Mouse (Mus musculus) forebrain, embryonic 11.5 days (tissue): ENCODE data around the gene Ccdc185. TPM values are rescaled to one million over a fixed set of nuclear protein-coding genes. Genes with fewer than 3 reads are reported as not detected.
A peak's percentile ranks its signal among the peaks of the same experiment; 100 is the strongest.

Experiments
- ATAC-seq: fragments of 200-750 bp; cut with Nextera tagmentation; replicated peaks from 2 replicates; pipeline ENCODE4 v1.8.0; 2017; ENCODE audit warnings: moderate TSS enrichment; ENCODE audit not compliant: low FRiP score
- DNase-seq: peaks from one replicate; pipeline ENCODE4 v3.0.0-alpha.2; 2017; ENCODE audit warnings: low spot score
- H3K27ac ChIP-seq: fragments of 300-500 bp; sonication (generic); 2 replicates; pipeline ENCODE4 v1.5.1; 2014; ENCODE audit warnings: low read depth, low read length
- H3K27me3 ChIP-seq: fragments of 300-500 bp; sonication (generic); 2 replicates; pipeline ENCODE4 v1.6.1; 2014; ENCODE audit warnings: mild to moderate bottlenecking, low read length, mixed read lengths; ENCODE audit not compliant: control insufficient read depth, insufficient read depth
- H3K36me3 ChIP-seq: fragments of 300-500 bp; sonication (generic); 2 replicates; pipeline ENCODE4 v1.6.1; 2014; ENCODE audit warnings: mild to moderate bottlenecking, low read length, moderate library complexity, mixed read lengths; ENCODE audit not compliant: control insufficient read depth, insufficient read depth
- H3K4me1 ChIP-seq: fragments of 300-500 bp; sonication (generic); replicated peaks from 2 replicates; pipeline ENCODE4 v1.6.1; 2014; ENCODE audit warnings: low read length, mixed read lengths; ENCODE audit not compliant: control insufficient read depth, insufficient read depth
- H3K4me2 ChIP-seq: fragments of 300-500 bp; sonication (generic); 2 replicates; pipeline ENCODE4 v1.6.1; 2014; ENCODE audit warnings: low read depth, mild to moderate bottlenecking, low read length, moderate library complexity, mixed read lengths; ENCODE audit not compliant: severe bottlenecking
- H3K4me3 ChIP-seq: fragments of 300-500 bp; sonication (generic); 2 replicates; pipeline ENCODE4 v1.5.1; 2014; ENCODE audit warnings: low read depth, low read length
- H3K9ac ChIP-seq: fragments of 300-500 bp; sonication (generic); 2 replicates; pipeline ENCODE4 v1.6.1; 2014; ENCODE audit warnings: low read length
- H3K9me3 ChIP-seq: fragments of 300-500 bp; sonication (generic); 2 replicates; pipeline ENCODE4 v1.6.1; 2016; ENCODE audit warnings: low read length, mixed read lengths; ENCODE audit not compliant: control insufficient read depth
- WGBS: fragments of 180-500 bp; shearing (Covaris S2); extraction: QIAGEN DNeasy Blood & Tissue Kit; methylation state at CpG from one replicate; pipeline ENCODE4 v1.1.7; 2014; 5-methylcytosine and 5-hydroxymethylcytosine counted together
- polyA plus RNA-seq: library from polyadenylated mRNA; unstranded; fragments of >200 nt; fragmentation: Nextera tagmentation; extraction: Ambion mirVana; gene quantifications from 2 replicates; pipeline ENCODE4 v1.2.1, GENCODE M21; 2014

Ccdc185 gene
- polyA plus RNA-seq: not detected in 2 replicates

DNA sequence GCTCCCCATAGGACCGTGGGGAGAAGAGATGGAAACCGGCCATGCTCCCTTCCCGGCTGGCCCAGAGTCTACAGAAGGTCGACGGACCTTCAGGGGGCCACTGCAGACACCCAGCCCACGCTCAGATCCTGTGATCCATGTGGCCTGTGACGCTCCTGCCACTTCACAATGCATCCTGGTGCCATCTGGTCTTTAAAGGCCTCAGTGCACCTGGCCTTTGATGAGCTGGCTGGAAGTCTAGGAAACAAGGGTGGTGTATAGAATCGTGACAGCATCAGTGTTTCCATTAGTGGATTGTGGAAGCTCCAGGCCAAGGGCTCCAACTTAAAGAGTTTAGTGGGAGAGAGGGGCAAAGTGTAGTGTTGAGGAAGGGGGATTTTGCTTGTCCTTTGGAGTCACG, at the start of gene Ccdc185:
TSS of gene Ccdc185 (minus strand) at position 101 of the 400 bp plus-strand sequence.
- H3K27me3 ChIP-seq: no peaks in the 10 kb centered on the region
- H3K4me3 ChIP-seq: no peak within 1 kb of the TSS
- ATAC-seq (no peak), DNase-seq (no peak)
- no peak within 1 kb of the TSS for H3K27ac ChIP-seq
- H3K9me3 ChIP-seq: no peaks in the 10 kb centered on the region
- no peaks in the 10 kb centered on the region for H3K36me3 ChIP-seq
- 87% methylated on average over 9 of the region's 9 CpGs for WGBS
- H3K4me2 ChIP-seq: no peak within 1 kb of the TSS
- no peak within 1 kb of the TSS for H3K9ac ChIP-seq
- no peaks in the 10 kb centered on the region for H3K4me1 ChIP-seq

DNA sequence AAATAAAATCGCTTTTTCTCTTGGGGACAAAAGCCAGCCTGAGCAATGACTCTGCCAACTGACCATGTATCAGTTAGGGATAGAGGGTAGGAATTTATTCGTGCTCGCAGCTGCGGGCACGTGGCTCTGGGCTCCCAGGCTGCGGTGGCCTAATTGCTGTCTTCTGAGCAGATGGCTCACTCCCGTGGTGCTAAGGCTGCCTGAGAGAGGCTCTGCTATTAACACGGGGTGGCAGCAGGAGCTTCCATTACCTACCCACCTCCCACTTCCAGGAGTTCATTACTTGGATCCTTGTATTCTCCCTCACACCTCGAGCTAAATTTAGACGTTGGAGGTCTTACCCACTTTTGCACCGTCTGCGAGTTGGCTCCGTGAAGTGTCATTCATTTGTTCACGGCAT, 48.1 kb upstream of the Ccdc185 start:
- H3K27ac ChIP-seq: no peak overlapping the region
- no peaks in the 10 kb centered on the region for H3K4me1 ChIP-seq
- no peak for ATAC-seq
- H3K36me3 ChIP-seq: no peaks in the 10 kb centered on the region
- H3K9me3 ChIP-seq: no peaks in the 10 kb centered on the region
- WGBS: 83% methylated on average over 14 of the region's 14 CpGs
- no peak overlapping the region for H3K4me2 ChIP-seq
- no peak for DNase-seq
- no peak overlapping the region for H3K9ac ChIP-seq
- no peak overlapping the region for H3K4me3 ChIP-seq
- H3K27me3 ChIP-seq: no peaks in the 10 kb centered on the region

DNA sequence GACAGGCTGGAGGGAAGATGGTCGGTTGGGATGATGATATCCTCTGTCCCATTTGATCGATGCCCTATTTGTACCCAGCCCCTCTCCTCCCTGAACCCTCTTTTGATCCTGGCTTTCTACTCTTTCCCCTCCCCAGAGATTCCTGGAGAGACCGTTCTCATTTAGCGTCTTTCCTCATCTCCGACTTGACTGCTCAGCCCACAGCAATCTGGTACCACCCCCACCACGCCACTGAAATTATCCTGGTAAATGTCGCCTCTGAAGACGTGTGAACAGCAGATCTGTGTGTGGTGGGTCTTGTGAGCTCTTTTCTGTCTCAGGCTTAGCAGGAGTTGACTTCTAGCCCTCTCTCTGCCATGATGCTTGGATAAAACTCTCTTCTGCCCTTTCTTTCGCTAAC, 45.6 kb upstream of the Ccdc185 start:
- Histone ChIP-seq H3K9ac (no peak overlapping the region), H3K36me3 (no peaks in the 10 kb centered on the region), H3K4me2 (no peak overlapping the region), H3K27me3 (no peaks in the 10 kb centered on the region), H3K9me3 (no peaks in the 10 kb centered on the region), H3K4me3 (no peak overlapping the region), H3K27ac (no peak overlapping the region), H3K4me1 (no peaks in the 10 kb centered on the region)
- DNase-seq (no peak), ATAC-seq (no peak)
- WGBS: 96% methylated on average over 9 of the region's 9 CpGs

DNA sequence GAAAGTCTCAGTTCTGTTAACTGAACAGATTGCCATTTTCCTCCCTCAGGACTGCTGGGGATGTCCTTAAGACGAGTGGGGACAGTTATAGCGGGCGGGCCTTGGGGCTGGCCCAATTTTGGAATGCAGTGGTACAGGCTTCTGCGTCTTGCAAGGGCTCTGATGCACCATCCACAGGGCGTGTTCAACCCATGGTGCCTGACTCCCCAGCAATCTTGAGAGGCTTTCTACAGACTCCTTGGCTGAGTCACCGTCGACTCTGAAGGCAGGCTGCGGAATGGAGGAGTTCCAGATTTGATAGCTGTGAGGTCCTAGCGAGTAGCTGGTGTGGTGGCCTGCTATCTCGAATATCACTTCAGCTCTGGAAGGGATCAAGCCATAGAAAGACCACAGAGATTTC, 45.2 kb upstream of the Ccdc185 start:
- Histone ChIP-seq H3K4me3 (no peak overlapping the region), H3K9me3 (no peaks in the 10 kb centered on the region), H3K4me2 (no peak overlapping the region), H3K27me3 (no peaks in the 10 kb centered on the region), H3K9ac (no peak overlapping the region), H3K36me3 (no peaks in the 10 kb centered on the region), H3K4me1 (no peaks in the 10 kb centered on the region), H3K27ac (no peak overlapping the region)
- no peak for DNase-seq
- no peak for ATAC-seq
- WGBS: 93% methylated on average over 10 of the region's 10 CpGs

DNA sequence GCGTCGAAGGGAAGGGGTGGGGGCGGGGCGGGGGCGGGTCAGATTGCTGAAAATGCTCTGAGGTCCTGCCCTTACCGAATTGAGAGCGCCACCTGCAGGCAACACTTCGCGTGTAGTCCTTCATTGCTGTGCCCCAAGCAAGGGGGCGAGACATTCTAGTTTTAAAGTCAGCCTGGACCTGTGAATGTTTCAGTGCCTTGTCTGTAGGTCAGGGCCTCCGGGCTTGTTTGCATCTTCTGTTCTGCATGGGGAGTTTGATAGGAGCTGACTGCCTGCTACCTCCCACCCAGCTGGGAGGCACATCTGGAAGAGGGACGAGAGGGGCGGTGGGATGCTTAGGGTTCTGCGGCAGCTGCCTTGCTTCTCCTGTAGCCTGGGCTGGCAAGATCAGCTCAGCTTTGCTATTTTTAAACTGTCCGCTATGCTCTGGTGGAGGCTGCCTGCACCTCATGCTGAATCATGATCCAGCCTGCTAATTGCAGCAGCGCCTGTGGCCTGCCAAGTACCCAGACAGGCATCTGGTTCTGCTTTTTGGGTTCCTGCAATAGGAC, 43.6 kb upstream of the Ccdc185 start:
- no peaks in the 10 kb centered on the region for H3K4me1 ChIP-seq
- peak; percentile 83 for DNase-seq
- no peak overlapping the region for H3K4me3 ChIP-seq
- no peaks in the 10 kb centered on the region for H3K9me3 ChIP-seq
- WGBS: 24% methylated on average over 16 of the region's 16 CpGs
- H3K9ac ChIP-seq: no peak overlapping the region
- no peaks in the 10 kb centered on the region for H3K36me3 ChIP-seq
- H3K27ac ChIP-seq: no peak overlapping the region
- no peaks in the 10 kb centered on the region for H3K27me3 ChIP-seq
- no peak overlapping the region for H3K4me2 ChIP-seq
- no peak for ATAC-seq

DNA sequence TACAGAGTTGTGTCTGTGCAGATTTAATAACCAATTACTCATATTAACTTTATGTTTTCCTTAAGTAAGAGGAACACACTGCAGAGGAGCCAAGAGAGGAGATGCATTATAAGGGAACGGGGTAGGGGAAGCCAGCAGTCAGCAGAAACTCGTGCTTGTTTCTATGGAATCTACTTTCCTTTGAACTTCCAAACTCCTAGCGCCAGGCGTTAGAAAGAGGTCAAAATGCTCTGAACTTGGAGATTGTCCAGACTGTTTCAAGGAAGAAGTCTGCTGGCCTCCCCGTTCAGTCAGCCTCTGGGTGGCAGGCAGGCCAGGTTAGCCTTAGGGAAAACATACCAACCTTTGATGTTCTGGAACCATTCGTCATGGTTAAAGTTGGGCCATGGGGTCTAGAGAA, 39.9 kb upstream of the Ccdc185 start:
- Histone ChIP-seq H3K4me1 (no peaks in the 10 kb centered on the region), H3K36me3 (no peaks in the 10 kb centered on the region), H3K27me3 (no peaks in the 10 kb centered on the region), H3K4me2 (no peak overlapping the region), H3K9me3 (no peaks in the 10 kb centered on the region), H3K4me3 (no peak overlapping the region), H3K27ac (no peak overlapping the region), H3K9ac (no peak overlapping the region)
- no peak for ATAC-seq
- no peak for DNase-seq
- 72% methylated on average over 6 of the region's 6 CpGs for WGBS

DNA sequence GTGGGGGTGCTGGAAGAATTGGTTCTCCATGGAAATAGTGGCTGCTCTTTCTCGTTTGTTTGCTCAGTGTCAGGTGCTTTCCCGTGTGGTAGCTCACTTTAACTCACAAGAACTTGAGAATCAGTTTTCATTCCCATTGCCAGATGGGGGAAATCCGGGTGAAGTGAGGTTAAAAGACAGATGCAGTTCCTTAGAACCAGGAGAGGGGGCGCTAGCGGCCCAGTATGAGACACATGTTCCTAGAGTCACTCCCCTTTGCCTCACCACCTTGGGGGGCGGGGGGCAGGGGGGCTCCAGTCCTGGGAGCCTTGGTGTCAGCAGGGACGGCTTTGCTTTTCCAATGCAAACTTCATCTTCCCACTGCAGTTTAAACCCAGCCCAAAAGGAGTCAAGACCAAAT, 38.0 kb upstream of the Ccdc185 start:
- ATAC-seq: no peak
- WGBS: 48% methylated on average over 7 of the region's 7 CpGs
- no peak overlapping the region for H3K4me3 ChIP-seq
- H3K27ac ChIP-seq: no peak overlapping the region
- H3K9me3 ChIP-seq: no peaks in the 10 kb centered on the region
- no peaks in the 10 kb centered on the region for H3K36me3 ChIP-seq
- H3K9ac ChIP-seq: no peak overlapping the region
- no peak overlapping the region for H3K4me2 ChIP-seq
- no peak for DNase-seq
- no peaks in the 10 kb centered on the region for H3K4me1 ChIP-seq
- H3K27me3 ChIP-seq: no peaks in the 10 kb centered on the region

DNA sequence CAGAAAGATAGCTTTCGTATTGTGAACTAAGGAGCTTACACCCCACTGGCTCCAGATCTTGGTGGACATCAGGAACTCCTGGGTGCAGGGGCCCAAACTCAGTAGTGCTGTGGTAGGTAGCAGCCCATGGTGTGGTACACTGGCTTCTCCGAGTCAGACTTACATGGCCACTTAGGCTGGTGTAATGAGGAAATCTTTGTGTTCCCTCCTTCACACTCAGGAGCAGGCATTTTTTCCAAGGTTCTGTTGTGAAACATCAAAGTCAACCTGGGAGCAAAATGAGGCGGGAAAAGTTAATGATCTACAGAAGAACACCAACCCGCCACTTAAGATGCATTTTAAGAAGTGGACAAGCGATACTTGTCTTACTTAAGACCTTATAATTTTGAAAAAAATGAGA, 36.5 kb upstream of the Ccdc185 start:
- no peak overlapping the region for H3K4me3 ChIP-seq
- H3K9ac ChIP-seq: no peak overlapping the region
- no peak overlapping the region for H3K27ac ChIP-seq
- H3K4me2 ChIP-seq: no peak overlapping the region
- no peaks in the 10 kb centered on the region for H3K27me3 ChIP-seq
- WGBS: 93% methylated on average over 5 of the region's 5 CpGs
- H3K36me3 ChIP-seq: no peaks in the 10 kb centered on the region
- DNase-seq (no peak), ATAC-seq (no peak)
- no peaks in the 10 kb centered on the region for H3K4me1 ChIP-seq
- no peaks in the 10 kb centered on the region for H3K9me3 ChIP-seq

DNA sequence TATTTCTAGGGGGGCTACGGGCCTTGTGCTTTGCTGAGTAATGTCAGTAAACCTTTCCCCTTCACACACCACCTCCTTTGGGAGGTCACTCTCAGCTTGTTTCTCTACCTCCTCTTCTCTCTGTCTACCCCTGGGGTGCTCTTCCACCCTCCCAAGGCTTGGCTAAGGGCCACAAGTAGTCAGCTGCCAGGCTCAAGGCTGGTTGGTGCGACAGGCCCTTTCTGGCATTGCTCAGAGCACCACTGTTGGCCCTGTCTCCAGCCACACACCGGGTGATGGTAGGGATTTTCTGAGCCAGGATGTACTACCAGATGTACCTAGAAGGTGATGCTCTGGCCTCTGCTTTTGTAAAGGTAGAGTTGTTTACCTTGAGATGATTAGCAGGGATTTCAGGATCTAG, 35.8 kb upstream of the Ccdc185 start:
- Histone ChIP-seq H3K36me3 (no peaks in the 10 kb centered on the region), H3K4me1 (no peaks in the 10 kb centered on the region), H3K27ac (no peak overlapping the region), H3K9me3 (no peaks in the 10 kb centered on the region), H3K4me2 (no peak overlapping the region), H3K9ac (no peak overlapping the region), H3K4me3 (no peak overlapping the region), H3K27me3 (no peaks in the 10 kb centered on the region)
- no peak for DNase-seq
- no peak for ATAC-seq
- 93% methylated on average over 3 of the region's 3 CpGs for WGBS
